Mouse (Mus musculus): Measurements from ENCODE around the gene Ndufv3. TPM values are rescaled to one million over a fixed set of nuclear protein-coding genes. Genes with fewer than 3 reads are reported as not detected.
A peak's percentile ranks its signal among the peaks of the same experiment; 100 is the strongest.

Ndufv3 gene
- total RNA-seq (2021) = 100 to 1,000 TPM; 268 to 278 TPM

- DNase-seq (ENCODE audit: extremely low spot score in 1 of 2, low spot score in 1 of 2) = peak; percentile 91 to 94
Observed at GRCm38 (mm10) chr17:31519946-31520838, at the start of gene Ndufv3, which contains the start of gene Wdr4. Ndufv3 (plus strand) TSS chr17:31520115. Wdr4 (minus strand) TSS chr17:31519980.

- DNase-seq (ENCODE audit: extremely low spot score in 1 of 2, low spot score in 1 of 2) = no peak
Observed at GRCm38 (mm10) chr17:31470766-31471418, 49.0 kb upstream of the Ndufv3 start.

GRCm38 (mm10) chr17:31474388-31474787, 45.5 kb upstream of the Ndufv3 start:
- DNase-seq (ENCODE audit: extremely low spot score in 1 of 2, low spot score in 1 of 2) = no peak

- no peak for DNase-seq (ENCODE audit: extremely low spot score in 1 of 2, low spot score in 1 of 2)
Observed at GRCm38 (mm10) chr17:31478606-31479005, 41.3 kb upstream of the Ndufv3 start.

- no peak for DNase-seq (ENCODE audit: extremely low spot score in 1 of 2, low spot score in 1 of 2)
Observed at GRCm38 (mm10) chr17:31479108-31479844, 40.6 kb upstream of the Ndufv3 start.

- DNase-seq (ENCODE audit: extremely low spot score in 1 of 2, low spot score in 1 of 2) = no peak
Observed at GRCm38 (mm10) chr17:31486616-31487198, 33.2 kb upstream of the Ndufv3 start.

- no peak for DNase-seq (ENCODE audit: extremely low spot score in 1 of 2, low spot score in 1 of 2)
Observed at GRCm38 (mm10) chr17:31487433-31488060, 32.4 kb upstream of the Ndufv3 start.

GRCm38 (mm10) chr17:31491355-31491754, 28.6 kb upstream of the Ndufv3 start:
- DNase-seq (ENCODE audit: extremely low spot score in 1 of 2, low spot score in 1 of 2) = no peak

GRCm38 (mm10) chr17:31492416-31492815, 27.5 kb upstream of the Ndufv3 start:
- DNase-seq (ENCODE audit: extremely low spot score in 1 of 2, low spot score in 1 of 2) = peak; percentile 71 to 75

- DNase-seq (ENCODE audit: extremely low spot score in 1 of 2, low spot score in 1 of 2) = no peak
Observed at GRCm38 (mm10) chr17:31494989-31495388, 24.9 kb upstream of the Ndufv3 start.

GRCm38 (mm10) chr17:31497726-31498125, 22.2 kb upstream of the Ndufv3 start:
- no peak for DNase-seq (ENCODE audit: extremely low spot score in 1 of 2, low spot score in 1 of 2)

GRCm38 (mm10) chr17:31499725-31500124, 20.2 kb upstream of the Ndufv3 start:
- no peak for DNase-seq (ENCODE audit: extremely low spot score in 1 of 2, low spot score in 1 of 2)

- DNase-seq (ENCODE audit: extremely low spot score in 1 of 2, low spot score in 1 of 2) = no peak
Observed at GRCm38 (mm10) chr17:31500416-31500815, 19.5 kb upstream of the Ndufv3 start.

GRCm38 (mm10) chr17:31500908-31501307, 19.0 kb upstream of the Ndufv3 start:
- DNase-seq (ENCODE audit: extremely low spot score in 1 of 2, low spot score in 1 of 2) = no peak

GRCm38 (mm10) chr17:31502261-31502927, 17.5 kb upstream of the Ndufv3 start:
- DNase-seq (ENCODE audit: extremely low spot score in 1 of 2, low spot score in 1 of 2) = no peak

- DNase-seq (ENCODE audit: extremely low spot score in 1 of 2, low spot score in 1 of 2) = no peak
Observed at GRCm38 (mm10) chr17:31503337-31503736, 16.6 kb upstream of the Ndufv3 start.

- DNase-seq (ENCODE audit: extremely low spot score in 1 of 2, low spot score in 1 of 2) = no peak
Observed at GRCm38 (mm10) chr17:31503936-31504335, 16.0 kb upstream of the Ndufv3 start.

GRCm38 (mm10) chr17:31505013-31505412, 14.9 kb upstream of the Ndufv3 start:
- no peak for DNase-seq (ENCODE audit: extremely low spot score in 1 of 2, low spot score in 1 of 2)

- no peak for DNase-seq (ENCODE audit: extremely low spot score in 1 of 2, low spot score in 1 of 2)
Observed at GRCm38 (mm10) chr17:31506282-31506681, 13.6 kb upstream of the Ndufv3 start.
